Mouse (Mus musculus) lung, postnatal 4 days (tissue): ENCODE results near the gene Hoxb6.

Experiments
- DNase-seq, 2 experiments: peaks; one replicate each; pipeline ENCODE4 v3.0.0; 2021

Hoxb6 gene

DNA sequence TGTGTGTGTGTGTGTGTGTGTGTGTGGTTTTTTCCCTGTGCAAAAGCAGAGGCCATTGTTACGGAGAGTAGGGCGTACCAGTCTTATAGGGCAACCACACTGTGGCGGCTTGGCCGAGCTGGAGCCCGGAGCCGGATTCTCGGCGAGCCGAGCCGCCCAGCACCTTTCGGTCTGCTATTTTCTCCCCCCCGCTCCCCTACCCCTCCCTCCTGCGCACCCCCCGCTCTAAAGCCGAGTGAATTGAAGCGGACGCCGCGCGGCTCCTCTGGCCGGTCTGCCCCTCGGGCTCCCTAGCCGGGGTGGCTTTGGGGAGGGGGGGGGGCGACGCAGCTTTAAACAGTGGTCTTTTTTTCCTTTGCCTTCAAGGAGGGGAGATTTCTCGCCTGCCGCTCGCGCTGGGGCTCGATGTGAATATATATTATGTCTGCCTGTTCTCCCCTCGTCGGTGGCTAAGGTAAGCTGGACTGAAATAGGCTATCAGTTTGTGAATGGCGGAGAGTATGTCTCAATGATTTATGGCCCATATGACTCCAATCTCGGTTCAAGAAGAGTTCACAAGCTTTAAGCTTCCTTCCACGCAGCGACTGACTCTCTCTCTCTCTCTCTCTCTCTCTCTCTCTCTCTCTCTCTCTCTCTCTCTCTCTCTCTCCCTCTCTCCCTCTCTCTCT, 48.6 kb downstream of the Hoxb6 start:
- peak; percentile 38 to 63 for DNase-seq

DNA sequence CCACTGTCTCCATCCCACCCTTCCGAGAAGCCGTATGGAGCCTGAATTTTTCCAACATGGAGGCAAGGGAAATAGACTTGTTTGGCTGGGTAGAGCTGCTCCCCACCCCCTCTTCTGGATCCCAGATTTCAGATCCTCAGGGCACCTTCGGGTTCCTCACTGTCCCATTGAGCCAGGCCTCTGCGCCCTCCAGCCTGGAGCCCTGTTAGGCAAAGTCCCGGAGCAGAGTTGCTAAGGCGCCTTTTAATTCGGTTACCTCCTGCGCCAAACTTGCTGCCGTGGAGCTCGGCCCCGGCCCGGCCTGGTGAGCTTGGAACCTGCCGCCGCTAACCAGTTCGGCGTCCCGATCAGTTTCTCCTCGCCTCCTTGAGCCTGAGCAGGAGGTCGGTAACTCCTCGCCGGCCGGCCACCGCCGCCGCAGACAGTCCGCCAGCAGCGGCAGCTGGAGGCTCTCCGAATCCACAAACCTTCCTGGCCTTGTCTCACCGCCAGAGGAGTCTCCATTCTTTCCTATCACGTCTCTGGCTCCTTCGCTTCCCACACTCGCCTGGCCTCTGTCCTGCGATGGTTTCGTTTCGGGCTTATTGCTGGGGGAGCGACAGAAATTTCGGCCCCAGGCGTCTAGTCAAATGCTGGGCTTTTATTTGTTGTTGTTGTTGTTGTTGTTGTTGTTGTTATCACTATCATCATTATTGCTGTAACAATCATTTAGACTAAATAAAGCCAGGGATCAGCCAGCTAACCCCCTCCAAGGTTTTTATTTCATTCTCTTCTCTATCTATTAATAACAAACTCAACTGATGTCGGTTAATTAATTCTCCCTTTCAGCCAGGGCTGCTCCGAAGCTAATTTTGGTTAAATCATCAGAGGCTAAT, 49.7 kb downstream of the Hoxb6 start:
- peak in 1 of 2 experiments; percentile 77 for DNase-seq

DNA sequence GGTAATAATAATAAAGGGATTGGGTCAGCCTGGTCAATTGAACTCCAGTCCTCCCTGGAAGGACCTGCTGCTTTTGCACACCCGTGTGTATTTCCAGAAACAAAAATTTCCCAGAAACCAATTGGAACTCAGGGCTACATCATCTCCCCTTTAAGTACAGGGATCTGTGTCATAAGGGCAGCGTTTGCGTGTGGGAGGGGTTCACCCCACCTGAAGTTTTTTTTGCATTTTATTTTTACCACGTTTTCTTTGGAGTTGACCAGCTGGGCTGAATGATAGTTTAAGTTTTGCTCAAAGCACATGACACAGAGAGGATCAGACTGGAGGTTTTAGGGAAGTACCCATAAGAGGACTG, 50.3 kb downstream of the Hoxb6 start:
- peak in 1 of 2 experiments; percentile 10 for DNase-seq

DNA sequence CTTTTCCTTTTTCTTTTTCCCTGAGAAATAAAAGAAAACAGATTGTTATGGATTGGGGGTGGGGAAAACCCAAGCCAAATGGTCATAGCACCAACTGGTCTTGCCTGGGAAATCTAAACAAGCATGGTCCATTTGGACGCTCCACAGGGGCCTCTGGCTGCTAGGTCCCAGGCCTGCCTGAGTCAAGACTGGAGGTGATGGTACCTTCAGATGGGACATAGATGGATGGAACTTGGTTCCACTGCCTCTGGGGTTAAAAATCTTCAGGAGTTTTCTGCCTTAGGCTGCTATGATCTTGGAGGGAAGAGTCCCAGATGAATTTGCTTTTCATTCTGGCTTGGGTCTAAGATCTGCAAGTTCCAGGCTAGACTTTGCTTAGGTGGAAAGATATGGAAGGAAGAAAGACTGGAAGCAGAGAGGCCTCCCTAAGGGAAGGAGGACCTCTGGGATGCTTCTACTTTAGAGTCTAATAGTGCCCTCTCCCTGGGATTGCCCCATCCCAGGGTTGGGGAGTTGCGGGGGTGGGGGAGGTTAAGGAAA, 51.0 kb downstream of the Hoxb6 start:
- peak in 1 of 2 experiments; percentile 12 for DNase-seq

DNA sequence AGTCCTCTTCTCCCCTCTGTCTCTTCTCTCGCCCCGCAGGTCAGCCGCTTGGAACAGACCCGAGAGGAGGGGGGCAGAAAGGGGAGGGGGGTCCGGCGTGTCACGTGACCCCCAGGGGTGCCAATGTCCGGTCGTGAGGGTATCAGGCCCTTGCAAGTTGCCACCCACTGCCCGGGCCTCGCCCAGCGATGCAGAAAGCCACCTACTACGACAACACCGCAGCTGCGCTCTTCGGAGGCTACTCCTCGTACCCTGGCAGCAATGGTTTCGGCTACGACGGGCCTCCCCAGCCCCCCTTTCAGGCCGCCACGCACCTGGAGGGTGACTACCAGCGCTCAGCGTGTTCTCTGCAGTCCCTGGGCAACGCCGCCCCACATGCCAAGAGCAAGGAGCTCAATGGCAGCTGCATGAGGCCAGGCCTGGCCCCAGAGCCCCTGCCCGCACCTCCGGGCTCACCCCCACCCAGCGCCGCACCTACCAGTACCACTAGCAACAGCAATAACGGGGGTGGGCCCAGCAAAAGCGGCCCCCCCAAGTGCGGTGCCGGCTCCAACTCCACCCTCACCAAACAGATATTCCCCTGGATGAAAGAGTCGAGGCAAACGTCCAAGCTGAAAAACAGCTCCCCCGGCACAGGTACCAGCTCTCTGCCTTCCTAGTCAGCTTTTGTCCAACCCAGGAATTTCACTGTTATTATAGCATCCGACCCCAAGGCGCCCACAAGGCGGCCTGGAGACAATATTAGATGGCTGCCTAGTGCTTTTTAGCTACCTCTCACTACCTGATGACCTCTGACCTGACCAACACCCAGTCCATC, 52.0 kb downstream of the Hoxb6 start:
- DNase-seq = peak in 1 of 2 experiments; percentile 67

DNA sequence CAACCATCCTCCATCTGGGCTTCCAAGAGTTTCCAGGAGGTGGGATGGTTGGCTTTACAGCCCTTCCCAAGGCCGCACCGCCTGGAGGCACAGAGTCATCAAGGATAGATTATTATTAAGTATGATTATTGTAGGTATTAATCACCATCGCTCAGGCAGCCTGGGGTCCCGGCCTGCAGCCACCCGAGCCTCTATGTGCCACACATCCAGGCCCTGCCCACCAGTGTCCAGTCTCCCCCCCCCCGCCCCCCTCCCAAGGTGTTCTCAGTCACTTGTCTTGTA, 52.5 kb downstream of the Hoxb6 start:
- DNase-seq = no peak

DNA sequence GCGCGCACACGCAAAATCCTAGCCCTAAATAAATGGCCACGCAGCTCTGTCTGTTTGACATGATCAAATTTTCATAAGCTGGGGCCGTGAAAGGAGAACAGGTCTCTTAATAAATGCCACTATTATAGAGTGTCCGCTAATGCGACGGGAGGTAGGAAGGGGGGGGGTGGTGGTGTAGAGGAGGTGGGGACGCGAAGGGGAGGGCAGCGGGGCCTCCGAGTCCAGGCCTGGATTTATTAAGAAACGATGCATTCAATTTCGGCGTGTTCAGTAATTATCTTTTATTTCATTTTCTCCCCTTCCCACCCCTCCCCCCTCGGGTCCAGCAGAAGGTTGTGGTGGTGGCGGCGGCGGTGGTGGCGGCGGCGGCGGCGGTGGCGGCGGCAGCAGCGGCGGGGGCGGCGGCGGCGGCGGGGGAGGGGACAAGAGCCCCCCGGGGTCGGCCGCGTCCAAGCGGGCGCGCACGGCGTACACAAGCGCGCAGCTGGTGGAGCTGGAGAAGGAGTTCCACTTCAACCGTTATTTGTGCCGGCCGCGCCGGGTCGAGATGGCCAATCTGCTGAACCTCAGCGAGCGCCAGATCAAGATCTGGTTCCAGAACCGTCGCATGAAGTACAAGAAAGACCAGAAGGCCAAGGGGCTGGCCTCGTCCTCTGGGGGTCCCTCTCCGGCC, 53.1 kb downstream of the Hoxb6 start:
- DNase-seq = peak in 1 of 2 experiments; percentile 62

DNA sequence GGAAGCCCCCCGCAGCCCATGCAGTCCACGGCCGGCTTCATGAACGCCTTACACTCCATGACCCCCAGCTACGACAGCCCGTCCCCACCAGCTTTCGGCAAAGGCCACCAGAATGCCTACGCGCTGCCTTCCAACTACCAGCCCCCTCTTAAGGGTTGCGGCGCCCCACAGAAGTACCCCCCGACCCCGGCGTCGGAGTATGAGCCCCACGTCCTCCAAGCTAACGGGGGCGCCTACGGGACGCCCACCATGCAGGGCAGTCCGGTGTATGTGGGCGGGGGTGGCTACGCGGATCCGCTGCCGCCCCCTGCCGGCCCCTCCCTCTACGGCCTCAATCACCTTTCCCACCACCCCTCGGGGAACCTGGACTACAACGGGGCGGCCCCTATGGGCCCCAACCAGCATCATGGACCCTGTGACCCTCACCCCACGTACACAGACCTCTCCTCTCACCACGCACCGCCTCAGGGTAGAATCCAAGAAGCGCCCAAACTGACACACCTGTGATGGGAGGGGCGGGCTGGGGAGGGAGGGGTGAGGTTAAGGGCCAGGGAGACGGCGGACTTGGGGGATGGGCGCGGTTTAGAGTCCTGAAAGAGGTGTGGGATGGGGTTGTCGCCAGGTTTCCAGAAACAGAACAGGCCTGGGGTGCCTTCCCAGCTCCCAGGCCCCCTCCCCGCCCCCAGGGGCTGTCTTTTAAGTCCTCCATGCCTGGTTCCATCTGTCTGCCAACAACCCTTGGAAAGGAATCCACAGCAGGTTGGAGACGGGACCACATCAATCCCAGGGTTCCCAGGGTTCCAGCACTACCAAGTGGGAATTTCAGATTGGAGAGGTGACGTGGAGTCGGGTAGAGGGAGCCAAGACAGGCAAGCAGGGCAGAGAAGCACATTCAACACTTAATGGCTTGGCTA, 53.9 kb downstream of the Hoxb6 start:
- DNase-seq = no peak

DNA sequence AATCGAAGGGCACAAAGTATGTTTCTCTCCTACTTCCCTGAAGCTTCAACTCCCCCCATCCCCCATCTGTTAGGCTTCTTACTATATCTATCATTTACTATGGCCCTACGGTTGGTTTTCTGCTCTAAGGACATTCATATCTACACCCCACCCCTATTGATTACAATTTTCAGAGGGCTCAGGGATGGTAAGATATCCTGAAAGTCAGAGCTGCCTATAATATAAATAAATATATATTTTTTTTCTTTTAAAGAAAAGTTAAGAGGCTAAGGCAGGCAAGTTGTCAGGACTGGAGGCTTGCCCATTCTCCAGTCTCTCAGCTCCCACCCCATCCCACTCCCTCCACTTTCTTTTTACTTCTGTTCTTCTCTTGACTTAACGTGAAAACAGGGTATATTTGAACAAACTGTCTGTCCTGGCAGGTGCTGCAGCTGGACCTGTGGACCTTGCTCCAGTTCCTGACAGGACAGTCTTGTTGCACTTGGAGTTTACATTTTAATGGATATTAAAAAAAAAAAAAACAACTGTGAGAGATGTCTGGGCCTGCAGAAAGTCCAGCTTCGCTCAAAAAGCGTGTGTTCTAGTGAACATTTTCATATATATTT, 54.7 kb downstream of the Hoxb6 start:
- DNase-seq = no peak

DNA sequence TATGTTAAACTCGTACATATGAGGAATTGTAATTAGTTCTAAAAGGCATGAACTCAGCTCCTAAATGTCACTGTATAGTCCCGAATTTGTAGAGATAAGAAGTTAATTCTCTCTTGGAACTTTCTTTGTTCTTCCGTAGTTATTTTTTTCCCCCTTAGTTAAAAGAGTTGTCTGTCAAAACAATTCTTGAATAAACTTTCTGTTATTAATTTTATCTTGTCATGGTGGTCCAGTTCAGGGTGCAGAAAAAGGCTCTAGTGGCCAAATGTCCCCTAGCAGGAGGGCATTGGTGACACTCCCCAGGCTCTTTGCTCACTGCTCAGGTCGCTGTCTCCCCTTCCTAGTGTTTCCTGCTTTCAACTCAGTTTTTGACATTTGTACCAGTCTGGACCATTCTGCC, 55.4 kb downstream of the Hoxb6 start:
- DNase-seq = no peak

DNA sequence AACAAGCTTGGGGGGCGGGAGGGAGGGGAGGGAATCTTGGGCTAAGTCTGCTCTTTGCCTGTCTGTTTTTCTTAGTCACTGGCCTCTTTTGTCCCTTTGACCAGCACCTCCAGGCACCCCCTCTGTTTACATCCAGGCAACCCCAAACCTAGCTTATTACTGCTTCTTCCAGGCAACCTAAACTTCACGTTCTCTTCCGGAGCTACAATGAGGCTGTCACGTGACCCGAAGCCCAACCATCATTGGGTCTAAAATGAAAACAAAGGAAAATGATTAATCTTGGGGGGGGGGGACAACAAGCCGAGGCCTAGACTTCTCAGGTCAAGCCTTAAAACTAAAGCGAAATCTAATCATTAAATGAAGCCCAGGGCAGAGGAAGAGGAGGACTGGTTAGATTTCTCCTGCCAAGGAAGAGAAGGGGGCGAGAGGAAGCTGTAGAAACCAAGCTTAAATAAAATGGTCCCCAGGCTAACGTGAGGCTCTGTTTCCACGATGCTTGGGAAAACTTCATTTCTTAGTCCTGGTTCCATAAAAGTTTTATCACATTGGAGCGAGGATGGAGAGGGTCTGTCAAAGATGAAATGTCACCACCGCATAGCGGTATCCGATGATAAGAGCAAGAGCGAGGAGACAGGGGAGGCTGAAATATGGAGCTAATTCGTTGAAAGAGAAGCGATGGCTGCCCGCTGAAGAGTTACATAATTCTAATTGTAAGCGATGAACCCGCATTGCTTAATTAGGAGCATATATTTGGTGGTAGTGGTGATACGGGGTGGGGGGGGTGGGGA, 56.1 kb downstream of the Hoxb6 start:
- no peak for DNase-seq

DNA sequence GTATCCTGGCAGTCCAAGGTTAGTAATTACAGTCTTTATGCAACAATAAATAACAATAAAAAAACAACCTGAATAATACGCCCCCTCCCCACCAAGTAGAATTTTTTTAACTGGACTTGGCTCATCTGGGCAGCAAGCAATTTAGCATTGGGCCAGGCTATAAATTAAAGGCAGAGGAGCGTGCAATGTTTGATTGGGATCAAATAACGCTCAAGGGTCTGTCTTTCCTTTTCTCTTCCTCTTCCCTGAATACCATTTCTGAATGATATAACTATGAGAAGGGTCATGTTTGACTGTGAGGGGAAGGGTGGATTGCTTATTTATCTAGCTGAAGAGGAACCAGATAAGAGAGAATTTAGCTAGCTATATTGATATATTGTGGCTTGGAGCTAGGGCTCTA, 56.7 kb downstream of the Hoxb6 start:
- no peak for DNase-seq

DNA sequence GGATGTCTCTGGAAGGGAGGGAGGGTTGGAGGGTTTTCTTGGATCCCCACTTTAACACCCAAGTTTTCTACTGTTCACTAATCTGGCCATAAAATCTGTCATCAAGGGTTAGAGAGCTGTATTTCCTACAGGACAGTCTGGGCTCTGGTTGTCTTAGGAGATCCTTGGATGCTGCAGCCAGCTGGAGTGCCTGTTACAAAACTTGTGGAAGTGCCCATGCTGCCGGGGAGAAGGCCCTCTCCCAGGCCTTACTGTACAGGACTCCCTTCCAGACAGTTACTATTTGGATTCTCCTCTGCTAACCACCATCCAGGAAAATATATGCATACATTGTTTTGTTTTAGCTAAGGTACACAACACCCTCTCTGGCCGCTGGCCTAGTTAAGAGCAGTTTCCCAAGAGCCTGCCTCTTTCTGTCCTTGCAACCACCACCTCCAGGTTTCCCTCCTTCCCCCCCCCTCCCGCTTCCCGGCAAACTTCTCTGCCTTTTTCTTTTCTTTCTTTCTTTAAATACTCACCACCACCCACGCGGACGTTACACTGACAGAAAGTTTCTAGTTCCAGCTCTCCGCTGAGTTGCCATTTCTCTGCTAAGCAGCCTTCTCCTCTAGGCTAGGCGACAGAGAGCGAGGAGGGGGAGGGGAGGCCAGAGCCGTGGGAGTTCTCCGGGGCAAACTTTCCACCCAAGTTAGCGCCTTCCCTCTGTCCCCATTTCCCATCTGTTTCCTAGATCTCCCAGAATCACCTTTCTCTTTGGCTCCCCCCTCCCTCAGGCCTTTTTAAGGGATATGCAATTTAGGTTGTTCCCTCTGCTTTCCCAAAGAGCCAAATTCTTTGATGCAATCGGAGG, 57.4 kb downstream of the Hoxb6 start:
- no peak for DNase-seq

DNA sequence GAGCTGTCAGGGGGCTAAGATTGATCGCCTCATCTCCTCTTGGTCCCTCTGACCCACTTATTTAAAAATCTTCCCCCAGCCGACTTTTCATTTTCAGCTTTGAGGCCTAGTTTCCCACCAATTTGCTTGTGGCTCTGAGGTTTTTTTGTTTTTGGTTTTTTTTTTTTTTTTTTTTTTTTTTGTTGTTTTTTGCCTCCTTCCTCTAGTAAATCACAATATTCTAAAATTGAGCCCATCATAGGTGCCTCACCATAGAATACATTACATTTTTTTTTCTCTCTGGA, 58.0 kb downstream of the Hoxb6 start, which contains the start of gene Hoxb2:
TSS of gene Hoxb2 (plus strand) at position 185 of the 284 bp plus-strand sequence.
- DNase-seq = no peak

DNA sequence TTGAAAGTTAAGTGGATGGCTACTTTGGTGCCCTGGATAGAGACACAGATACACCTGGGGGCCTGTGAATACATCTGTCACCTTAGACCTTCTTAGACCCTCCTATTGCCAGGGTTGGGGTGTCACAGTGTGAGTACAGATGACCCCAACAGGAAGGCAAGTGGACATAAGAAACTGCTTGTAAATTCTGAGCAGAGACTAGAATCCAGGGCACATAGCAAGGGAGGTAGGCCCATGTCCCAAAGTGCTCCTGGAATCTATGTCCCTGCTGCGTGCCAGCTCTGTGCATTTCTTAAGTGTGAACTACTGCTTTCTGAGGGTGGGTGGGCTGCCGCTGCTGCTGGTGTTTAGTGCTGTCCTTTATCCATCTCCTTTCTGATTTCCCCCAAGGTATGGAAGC, 58.5 kb downstream of the Hoxb6 start:
- DNase-seq = no peak
